Mouse (Mus musculus) olfactory bulb, adult 2 months (tissue): ENCODE data around the gene Adgrb2.

Experiments used
- CTCF ChIP-seq: fragments of 200-500 bp; IDR thresholded peaks from 2 replicates; pipeline ENCODE4 v1.5.1; 2012; ENCODE audit warnings: low read depth, mild to moderate bottlenecking, low read length, moderate library complexity; ENCODE audit not compliant: insufficient read depth
- POLR2A ChIP-seq: fragments of 200-500 bp; IDR thresholded peaks from 2 replicates; pipeline ENCODE4 v1.6.1; 2012; ENCODE audit warnings: mild to moderate bottlenecking, low read depth, low read length, moderate library complexity; ENCODE audit not compliant: insufficient read depth

GRCm38 (mm10) chr4:130056011-130056322 is 71.3 kb downstream of the Adgrb2 start:
- no peak for TF ChIP-seq POLR2A
- TF ChIP-seq CTCF, result no peak
